Mouse (Mus musculus): ENCODE data around the gene Me1. TPM values are rescaled to one million over a fixed set of nuclear protein-coding genes. Genes with fewer than 3 reads are reported as not detected.

Me1 gene
- total RNA-seq, 2 experiments from 2014 or later, result 46.3 to 57.0 TPM

DNA sequence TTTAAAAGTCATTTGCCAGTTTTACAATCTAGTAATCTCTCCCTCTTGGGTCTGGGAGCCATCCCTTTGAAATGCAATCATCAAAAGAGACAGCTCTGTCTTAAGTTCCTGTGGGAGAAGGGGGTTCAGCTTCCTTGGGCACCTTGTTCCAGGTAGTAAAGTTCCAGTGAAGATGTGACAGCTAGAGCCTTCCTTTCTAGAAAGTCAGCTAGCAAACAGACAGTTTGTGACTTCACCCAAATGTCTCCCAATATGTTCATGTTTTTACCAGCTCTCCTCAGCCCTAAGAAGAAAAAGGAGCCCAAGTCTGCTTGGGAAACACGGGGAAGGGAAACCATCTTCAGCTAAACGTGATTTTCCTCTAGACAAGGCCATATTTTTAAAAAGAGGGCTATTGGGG is 16.9 kb upstream of the Me1 start:
- no peak for DNase-seq (ENCODE audit: low spot score in 2 of 2)
- intact Hi-C loops (cut with DNase I), result no loop called here

GRCm38 (mm10) chr9:86710091-86710634 is 14.4 kb upstream of the Me1 start:
- DNase-seq (ENCODE audit: low spot score in 2 of 2), result no peak
- intact Hi-C loops (cut with DNase I), result no loop called here

- intact Hi-C loops (cut with DNase I), result no loop called here
- no peak for DNase-seq (ENCODE audit: low spot score in 2 of 2)
Measured at GRCm38 (mm10) chr9:86708921-86709320, 13.2 kb upstream of the Me1 start.

GRCm38 (mm10) chr9:86707431-86707830 is 11.7 kb upstream of the Me1 start:
- intact Hi-C loops (cut with DNase I), result no loop called here
- no peak for DNase-seq (ENCODE audit: low spot score in 2 of 2)

DNA sequence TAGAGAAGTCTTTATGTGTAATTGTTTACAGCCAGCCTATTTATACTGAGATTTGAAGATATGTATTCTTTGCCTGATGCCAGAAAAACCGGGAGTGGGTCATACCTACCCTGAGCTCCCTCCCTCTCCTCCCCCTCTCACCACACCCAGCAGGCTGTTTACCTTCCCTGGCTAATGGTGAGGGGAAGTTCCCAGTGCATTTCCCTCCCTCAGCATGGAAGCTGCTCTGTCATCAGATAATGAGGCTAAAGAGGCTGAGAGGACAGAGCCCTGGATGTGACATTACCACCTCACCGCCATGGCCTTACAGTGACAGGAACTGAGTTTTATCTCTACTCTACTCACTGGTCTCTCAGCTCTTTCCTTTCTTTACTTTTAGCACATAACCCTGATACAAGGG is 6.1 kb upstream of the Me1 start:
- intact Hi-C loops (cut with DNase I), result no loop called here
- no peak for DNase-seq (ENCODE audit: low spot score in 2 of 2)

DNA sequence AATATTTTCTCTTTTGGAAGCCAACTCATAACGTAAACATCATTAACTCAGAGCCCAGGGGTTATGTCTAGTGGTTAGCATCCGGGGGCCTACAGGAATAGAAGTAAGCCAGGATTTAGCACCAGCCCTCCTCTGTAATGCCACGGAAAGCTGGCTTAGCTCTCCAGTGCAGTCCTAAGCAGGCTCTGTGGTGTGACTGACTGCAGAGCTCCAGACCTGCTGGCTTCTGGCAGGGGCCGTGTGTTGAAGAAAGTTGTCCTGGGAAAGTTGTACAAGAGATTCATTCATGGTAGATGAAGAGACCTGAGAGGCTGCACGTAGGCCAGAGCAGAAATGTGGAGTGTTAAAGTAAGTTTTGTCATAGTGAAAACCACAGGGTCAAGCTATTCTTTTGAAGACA is 5.5 kb upstream of the Me1 start:
- intact Hi-C loops (cut with DNase I), result no loop called here
- no peak for DNase-seq (ENCODE audit: low spot score in 2 of 2)

DNA sequence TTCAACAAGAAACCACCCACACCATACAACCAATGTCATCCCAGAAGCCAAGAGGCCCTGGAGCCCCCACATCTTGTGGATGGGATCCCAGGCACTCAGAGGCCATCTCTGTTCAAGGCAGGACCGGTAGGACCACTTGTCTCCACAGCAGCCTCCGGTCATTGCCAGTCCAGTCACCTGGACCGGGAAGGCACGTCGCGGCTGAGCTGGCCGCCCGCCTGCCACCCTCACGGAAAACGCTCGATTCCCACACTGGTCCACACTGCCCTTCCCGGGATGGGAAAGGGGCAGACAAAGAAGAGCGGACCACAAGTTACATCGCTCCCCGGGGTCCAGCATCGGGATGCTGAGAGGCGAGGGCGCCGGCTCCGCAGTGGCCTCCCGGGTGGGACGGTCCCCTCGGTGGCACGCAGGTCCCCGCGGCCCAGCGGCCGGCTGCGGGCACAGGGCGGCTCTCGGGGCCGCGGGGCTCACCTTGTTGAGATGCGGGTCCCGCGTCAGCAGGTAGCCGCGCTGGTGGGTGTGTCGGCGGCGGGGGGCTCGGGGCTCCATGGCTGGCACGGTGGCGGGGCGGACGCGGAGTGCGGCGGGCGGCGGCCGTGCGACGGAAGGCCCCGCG is 445 bp downstream of the Me1 start:
- peak; percentile 45 to 54 for DNase-seq (ENCODE audit: low spot score in 2 of 2)
- intact Hi-C loops (cut with DNase I), result no loop called here

DNA sequence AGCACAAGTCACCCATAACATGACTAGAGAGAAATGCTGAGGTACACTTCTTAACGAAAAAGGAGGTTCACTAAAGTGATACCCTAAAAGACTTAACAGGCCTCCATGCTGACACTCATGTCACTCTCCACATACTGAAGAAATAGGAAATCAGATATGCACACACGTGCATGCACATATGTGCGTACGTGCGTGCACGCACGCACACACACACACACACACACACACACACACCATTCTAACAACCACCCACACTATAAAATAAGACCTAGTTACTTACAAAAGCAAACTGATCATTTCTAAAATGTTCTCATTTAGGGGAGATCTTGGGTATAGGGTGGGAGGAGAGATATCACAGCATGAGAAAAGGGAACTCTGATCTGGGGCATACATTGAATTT is 1.1 kb downstream of the Me1 start:
- no peak for DNase-seq (ENCODE audit: low spot score in 2 of 2)
- intact Hi-C loops (cut with DNase I), result loop anchor here (5.0 kb wide), 1 partner anchor 67 kb away; no protein-coding TSS in a partner anchor

GRCm38 (mm10) chr9:86693935-86694334 is 1.8 kb downstream of the Me1 start:
- no peak for DNase-seq (ENCODE audit: low spot score in 2 of 2)
- intact Hi-C loops (cut with DNase I), result loop anchor here (5.0 kb wide), 1 partner anchor 67 kb away; no protein-coding TSS in a partner anchor

- intact Hi-C loops (cut with DNase I), result loop anchor here (5.0 kb wide), 1 partner anchor 65 kb away; no protein-coding TSS in a partner anchor
- no peak for DNase-seq (ENCODE audit: low spot score in 2 of 2)
Measured at GRCm38 (mm10) chr9:86692676-86693075, 3.1 kb downstream of the Me1 start.

GRCm38 (mm10) chr9:86692251-86692650 is 3.5 kb downstream of the Me1 start:
- no peak for DNase-seq (ENCODE audit: low spot score in 2 of 2)
- intact Hi-C loops (cut with DNase I), result loop anchor here (5.0 kb wide), 1 partner anchor 65 kb away; no protein-coding TSS in a partner anchor

GRCm38 (mm10) chr9:86691101-86691500 is 4.7 kb downstream of the Me1 start:
- intact Hi-C loops (cut with DNase I), result loop anchor here (5.0 kb wide), 1 partner anchor 64 kb away; no protein-coding TSS in a partner anchor

DNA sequence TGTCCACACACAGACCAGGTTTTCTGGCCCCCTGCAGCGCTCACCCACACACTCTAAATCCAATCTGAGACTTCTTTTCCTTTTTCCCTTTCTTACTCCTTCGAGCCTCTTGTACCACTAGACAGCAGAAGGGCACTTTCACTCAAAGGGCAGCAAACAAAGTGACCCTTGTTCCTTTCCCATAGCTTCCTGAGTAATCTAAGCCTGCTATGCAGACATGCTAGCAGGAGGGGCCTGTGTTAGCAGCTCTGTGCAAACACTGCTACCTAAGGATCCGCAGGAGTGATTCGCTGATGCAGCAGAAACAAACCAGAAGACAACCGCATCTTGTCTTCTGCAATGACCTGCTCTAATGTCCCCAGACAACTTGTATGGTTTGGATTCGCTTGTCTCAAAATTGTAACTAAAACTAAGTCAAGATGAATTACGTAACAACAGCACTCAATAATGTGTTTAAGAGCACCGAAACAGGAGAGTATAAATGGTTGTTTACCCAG is 12.0 kb downstream of the Me1 start:
- intact Hi-C loops (cut with DNase I), result no loop called here
- DNase-seq (ENCODE audit: low spot score in 2 of 2), result no peak

More at GRCm38 (mm10) chr9:86691101-86691500, 4.7 kb downstream of the Me1 start:
- no peak for DNase-seq (ENCODE audit: low spot score in 2 of 2)

- no peak for DNase-seq (ENCODE audit: low spot score in 2 of 2)
- intact Hi-C loops (cut with DNase I), result no loop called here
Measured at GRCm38 (mm10) chr9:86682844-86683243, 12.9 kb downstream of the Me1 start.

DNA sequence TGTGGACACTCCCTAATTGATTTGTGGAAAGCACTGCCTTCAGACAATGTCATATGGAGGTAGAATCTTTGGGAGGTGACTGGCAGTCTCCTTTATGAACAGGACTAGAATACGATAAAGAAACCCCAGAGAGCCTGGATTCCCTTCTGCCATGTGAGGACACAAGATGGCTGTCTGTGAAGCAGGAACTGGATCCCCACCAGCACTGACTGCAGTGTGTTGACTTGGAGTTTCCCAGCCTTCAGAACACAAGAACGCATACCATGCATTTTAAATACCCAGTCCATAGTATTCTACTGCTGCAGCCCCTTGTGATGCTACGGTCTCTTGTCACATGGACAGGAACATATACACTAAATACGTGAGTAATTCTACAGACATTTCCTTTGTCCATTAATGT is 13.5 kb downstream of the Me1 start:
- intact Hi-C loops (cut with DNase I), result no loop called here
- no peak for DNase-seq (ENCODE audit: low spot score in 2 of 2)

DNA sequence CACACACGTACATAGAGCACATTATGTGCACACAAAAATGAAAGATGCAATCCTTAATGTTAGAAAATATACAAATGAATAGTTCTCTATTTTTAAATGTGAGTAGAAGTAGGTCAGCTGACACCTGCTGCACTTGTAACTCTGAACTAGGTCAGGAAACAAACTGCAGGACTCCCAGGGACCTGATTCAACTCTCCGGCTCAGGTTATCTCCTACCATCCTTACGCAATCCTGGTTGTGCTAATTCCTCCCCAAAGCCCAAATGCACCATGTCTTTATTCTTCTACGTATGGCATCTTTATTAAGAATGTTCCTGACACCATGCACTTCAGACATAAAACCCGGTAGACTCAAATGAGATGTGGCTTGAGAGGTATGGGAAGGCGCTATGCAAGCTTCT is 15.3 kb downstream of the Me1 start:
- intact Hi-C loops (cut with DNase I), result no loop called here
- no peak for DNase-seq (ENCODE audit: low spot score in 2 of 2)

- no peak for DNase-seq (ENCODE audit: low spot score in 2 of 2)
- intact Hi-C loops (cut with DNase I), result no loop called here
Measured at GRCm38 (mm10) chr9:86679843-86680417, 15.8 kb downstream of the Me1 start.

DNA sequence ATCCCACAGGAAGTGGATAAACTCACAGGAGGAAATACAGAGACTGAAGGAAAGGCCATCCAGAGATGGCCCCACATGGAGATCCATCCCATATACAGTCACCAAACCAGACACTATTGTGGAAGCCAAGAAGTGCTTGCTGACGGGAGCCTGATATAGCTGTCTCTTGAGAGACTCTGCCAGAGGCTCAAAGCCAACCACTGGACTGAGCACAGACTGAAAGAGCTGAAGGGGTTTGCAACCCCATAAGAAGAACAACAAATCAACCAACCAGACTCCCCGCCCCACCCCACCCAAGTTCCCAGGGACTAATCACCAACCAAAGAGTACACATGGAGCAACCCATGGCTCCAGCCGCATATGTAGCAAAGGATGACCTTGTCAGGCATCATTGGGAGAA is 19.5 kb downstream of the Me1 start:
- no peak for DNase-seq (ENCODE audit: low spot score in 2 of 2)
- intact Hi-C loops (cut with DNase I), result no loop called here

- intact Hi-C loops (cut with DNase I), result no loop called here
- no peak for DNase-seq (ENCODE audit: low spot score in 2 of 2)
Measured at GRCm38 (mm10) chr9:86675426-86675825, 20.3 kb downstream of the Me1 start.

- intact Hi-C loops (cut with DNase I), result no loop called here
- DNase-seq (ENCODE audit: low spot score in 2 of 2), result no peak
Measured at GRCm38 (mm10) chr9:86672907-86673472, 22.8 kb downstream of the Me1 start.

Data from left cerebral cortex, postnatal 36 days (tissue).